Mouse (Mus musculus) neural tube, embryonic 14.5 days (tissue): ENCODE results near the gene Srgap1. TPM values are rescaled to one million over a fixed set of nuclear protein-coding genes. Genes with fewer than 3 reads are reported as not detected.

Source experiments
- ATAC-seq: fragments of 200-750 bp; cut with Nextera tagmentation; 2 replicates; pipeline ENCODE4 v1.8.0; 2017; ENCODE audit warnings: low read depth, mild to moderate bottlenecking, moderate TSS enrichment, moderate library complexity
- H3K27ac ChIP-seq: fragments of 300-500 bp; sonication (generic); 2 replicates; pipeline ENCODE4 v1.5.1; 2014; ENCODE audit warnings: low read depth, mild to moderate bottlenecking, control low read depth, low read length, moderate library complexity, mixed read lengths
- H3K27me3 ChIP-seq: fragments of 300-500 bp; sonication (generic); 2 replicates; pipeline ENCODE4 v1.6.1; 2014; ENCODE audit warnings: low read length; ENCODE audit not compliant: control insufficient read depth, insufficient read depth
- H3K36me3 ChIP-seq: fragments of 300-500 bp; sonication (generic); 2 replicates; pipeline ENCODE4 v1.6.1; 2014; ENCODE audit warnings: low read length, mixed read lengths; ENCODE audit not compliant: control insufficient read depth, insufficient read depth
- H3K4me1 ChIP-seq: fragments of 300-500 bp; sonication (generic); 2 replicates; pipeline ENCODE4 v1.6.1; 2014; ENCODE audit warnings: low read length; ENCODE audit not compliant: control insufficient read depth, insufficient read depth
- H3K4me2 ChIP-seq: fragments of 300-500 bp; sonication (generic); 2 replicates; pipeline ENCODE4 v1.6.1; 2014; ENCODE audit warnings: mild to moderate bottlenecking, low read depth, low read length, control low read depth
- H3K4me3 ChIP-seq: fragments of 300-500 bp; sonication (generic); 2 replicates; pipeline ENCODE4 v1.5.1; 2014; ENCODE audit warnings: low read depth, low read length, control low read depth, mixed read lengths
- H3K9ac ChIP-seq: fragments of 300-500 bp; sonication (generic); replicated peaks from 2 replicates; pipeline ENCODE4 v1.6.1; 2014; ENCODE audit warnings: low read depth, mild to moderate bottlenecking, control low read depth, low read length, mixed read lengths
- H3K9me3 ChIP-seq: fragments of 300-500 bp; sonication (generic); 2 replicates; pipeline ENCODE4 v1.6.1; 2016; ENCODE audit warnings: low read length; ENCODE audit not compliant: control insufficient read depth
- WGBS: fragments of 180-500 bp; shearing (Covaris S2); extraction: QIAGEN DNeasy Blood & Tissue Kit; methylation state at CpG from one replicate; pipeline ENCODE4 v1.1.7; 2014; 5-methylcytosine and 5-hydroxymethylcytosine counted together
- polyA plus RNA-seq: library from polyadenylated mRNA; unstranded; fragments of >200 nt; fragmentation: Nextera tagmentation; extraction: Ambion mirVana; gene quantifications from 2 replicates; pipeline ENCODE4 v1.2.1, GENCODE M21; 2014

Gene Srgap1
- polyA plus RNA-seq, 1 experiment from 2014 or later: 32.8 TPM

DNA sequence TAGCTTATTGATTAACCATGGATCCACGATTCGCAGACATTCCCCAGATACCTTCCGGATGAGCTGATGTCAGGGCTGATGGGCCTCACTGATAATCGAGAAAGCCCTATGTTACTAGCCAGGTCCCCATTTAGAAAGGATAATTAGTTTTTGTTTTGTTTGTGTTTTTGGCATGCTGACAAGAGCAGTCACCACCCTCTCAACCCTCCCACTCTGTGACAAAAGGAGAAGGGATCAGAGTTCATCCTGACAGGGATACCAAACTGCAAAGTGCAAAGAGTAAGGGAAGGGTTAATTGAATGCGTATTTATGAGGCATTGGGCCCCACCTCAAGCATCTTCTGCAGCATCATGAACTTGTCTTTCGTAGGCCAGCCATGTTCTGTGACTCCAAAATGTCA lies 76.2 kb downstream of the Srgap1 start:
- H3K4me3 ChIP-seq: no peak overlapping the region
- no peak for ATAC-seq
- no peak overlapping the region for H3K9ac ChIP-seq
- H3K27me3 ChIP-seq: no peaks in the 10 kb centered on the region
- H3K9me3 ChIP-seq: no peaks in the 10 kb centered on the region
- WGBS: 51% methylated on average over 6 of the region's 6 CpGs
- no peak overlapping the region for H3K4me2 ChIP-seq
- H3K27ac ChIP-seq: peak overlapping the region; percentile 41; the same call in 1 of the 2 replicates
- H3K4me1 ChIP-seq: peaks cover 27% of the 10 kb centered on the region
- no peaks in the 10 kb centered on the region for H3K36me3 ChIP-seq

DNA sequence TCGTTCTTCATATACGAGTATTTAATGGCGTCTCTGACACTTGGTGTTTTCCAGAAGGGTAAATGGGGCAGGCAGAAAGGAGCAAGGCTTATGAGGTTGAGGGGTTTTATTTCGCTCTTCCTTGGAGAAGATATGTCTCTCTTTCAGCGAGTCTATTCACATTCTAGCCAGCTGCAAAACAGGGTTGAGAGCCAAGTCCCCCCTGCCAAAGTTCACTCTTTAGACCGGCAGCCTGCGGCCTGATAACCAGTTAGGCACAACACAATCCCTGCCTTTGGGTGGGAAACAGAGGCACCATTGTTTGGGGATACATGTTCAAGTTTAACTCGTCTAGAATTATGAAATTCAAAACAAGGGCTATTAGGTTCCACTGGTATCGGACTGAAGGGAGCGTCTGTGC lies 83.0 kb downstream of the Srgap1 start:
- Histone ChIP-seq H3K27me3 (no peaks in the 10 kb centered on the region), H3K9me3 (no peaks in the 10 kb centered on the region), H3K4me3 (no peak overlapping the region), H3K4me1 (peaks cover 15% of the 10 kb centered on the region), H3K36me3 (no peaks in the 10 kb centered on the region), H3K27ac (no peak overlapping the region), H3K9ac (no peak overlapping the region), H3K4me2 (no peak overlapping the region)
- WGBS: 84% methylated on average over 10 of the region's 10 CpGs
- ATAC-seq: no peak; the same call in 1 of the 2 replicates

DNA sequence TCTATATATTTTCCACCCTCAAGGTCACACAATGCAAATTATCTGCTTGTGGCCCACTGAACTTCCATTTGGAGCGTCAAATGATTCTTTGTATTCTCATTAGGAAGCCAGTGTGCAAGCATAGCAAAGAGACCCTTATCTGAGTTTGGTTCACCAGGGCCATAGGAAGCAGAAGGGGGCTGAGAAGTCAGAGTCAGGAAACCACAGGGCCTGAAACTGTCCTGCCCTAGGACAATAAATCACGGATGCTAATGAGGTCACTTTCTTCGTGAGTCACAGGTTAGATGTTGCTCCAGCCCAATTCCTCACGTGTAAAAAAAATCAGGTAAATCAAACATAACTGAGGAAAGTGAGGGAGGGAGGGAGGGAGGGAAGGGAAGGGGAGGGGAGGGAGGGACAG lies 85.1 kb downstream of the Srgap1 start:
- Histone ChIP-seq H3K4me2 (no peak overlapping the region), H3K4me1 (peaks cover 7% of the 10 kb centered on the region; the same call in 1 of the 2 replicates), H3K27ac (no peak overlapping the region), H3K9ac (no peak overlapping the region), H3K9me3 (no peaks in the 10 kb centered on the region), H3K27me3 (no peaks in the 10 kb centered on the region), H3K36me3 (no peaks in the 10 kb centered on the region), H3K4me3 (no peak overlapping the region)
- no peak for ATAC-seq
- WGBS: 40% methylated on average over 4 of the region's 4 CpGs

DNA sequence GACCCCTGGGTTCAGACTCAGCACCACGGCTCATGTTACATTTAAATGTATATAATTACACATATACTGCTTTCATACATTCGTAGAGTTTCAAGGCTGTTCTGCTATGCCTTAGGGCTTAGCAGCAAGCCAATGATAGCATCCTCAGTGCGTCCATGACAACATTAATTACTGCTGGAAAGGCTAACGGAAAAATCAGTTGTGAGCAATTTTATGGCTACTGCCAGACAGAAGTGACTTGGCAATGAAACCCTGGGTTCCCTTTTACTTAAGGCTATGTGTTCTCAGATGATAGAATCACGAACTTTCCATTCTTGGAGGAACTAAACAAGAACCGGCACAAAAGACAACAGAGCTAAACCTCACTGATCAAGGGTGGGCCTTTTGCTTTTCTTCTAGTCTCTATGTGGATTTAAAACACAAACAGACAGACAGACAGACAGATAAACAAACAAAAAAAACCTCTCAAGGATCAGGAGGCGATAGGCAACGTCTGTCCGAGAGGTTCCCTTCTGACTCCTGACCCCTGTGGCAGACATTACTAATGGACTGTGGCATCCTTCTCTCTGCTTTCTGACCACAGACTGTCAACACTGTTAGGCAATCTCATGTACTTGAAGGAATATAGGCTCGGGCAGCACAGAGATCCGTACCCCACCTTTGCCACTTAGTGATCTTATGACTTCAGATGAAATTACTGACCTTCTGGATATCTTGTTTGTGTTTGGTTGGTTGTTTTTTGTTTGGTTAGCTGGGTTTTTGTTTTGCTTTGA lies 85.8 kb downstream of the Srgap1 start:
- no peak for ATAC-seq
- H3K27ac ChIP-seq: no peak overlapping the region; the same call in 1 of the 2 replicates
- peaks cover 7% of the 10 kb centered on the region; the same call in 1 of the 2 replicates for H3K4me1 ChIP-seq
- H3K27me3 ChIP-seq: no peaks in the 10 kb centered on the region
- H3K4me3 ChIP-seq: no peak overlapping the region
- H3K9me3 ChIP-seq: no peaks in the 10 kb centered on the region
- no peaks in the 10 kb centered on the region for H3K36me3 ChIP-seq
- no peak overlapping the region for H3K9ac ChIP-seq
- H3K4me2 ChIP-seq: no peak overlapping the region
- 42% methylated on average over 11 of the region's 11 CpGs for WGBS

DNA sequence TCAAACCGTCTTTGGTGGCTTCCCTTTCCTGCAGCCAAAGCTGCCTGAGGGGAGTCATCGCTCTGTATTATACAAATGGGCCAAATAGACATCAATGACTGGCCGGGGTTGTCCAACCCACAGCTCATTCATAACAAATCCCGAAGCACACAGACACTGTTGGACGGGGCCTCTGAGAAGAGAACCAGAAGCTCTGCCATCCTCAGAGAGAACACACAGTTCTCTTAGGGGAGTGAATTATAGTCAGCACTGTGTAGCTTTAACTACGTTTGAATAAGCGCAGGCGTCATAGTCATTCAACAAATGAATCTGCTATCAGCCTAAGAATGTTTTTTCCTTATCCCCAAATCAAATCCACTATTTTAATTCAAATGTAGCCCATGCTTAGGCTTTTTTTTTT lies 88.4 kb downstream of the Srgap1 start:
- ATAC-seq: no peak
- 57% methylated on average over 8 of the region's 8 CpGs for WGBS
- Histone ChIP-seq H3K4me2 (no peak overlapping the region), H3K36me3 (no peaks in the 10 kb centered on the region), H3K4me1 (peaks cover 22% of the 10 kb centered on the region), H3K9ac (no peak overlapping the region), H3K27ac (no peak overlapping the region), H3K27me3 (no peaks in the 10 kb centered on the region), H3K4me3 (no peak overlapping the region), H3K9me3 (no peaks in the 10 kb centered on the region)

DNA sequence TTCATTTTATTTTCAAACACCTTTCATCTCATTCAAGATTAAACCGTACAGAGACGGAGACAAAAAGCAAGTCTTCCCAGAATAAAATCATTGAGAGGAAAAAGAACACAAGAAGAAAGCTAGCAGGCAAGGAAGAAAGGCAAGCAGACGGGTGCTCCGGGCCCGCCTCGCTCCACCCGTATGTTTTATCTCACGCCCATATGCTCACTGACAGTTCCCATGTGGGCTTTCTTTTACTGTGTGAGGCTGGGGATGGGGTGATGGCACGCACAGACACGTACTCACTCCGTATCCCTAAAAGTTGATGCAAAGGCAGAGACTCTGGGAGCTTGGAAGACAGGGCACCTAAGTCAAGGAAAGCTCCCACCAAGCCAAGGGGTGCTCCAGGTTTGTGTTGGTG lies 90.6 kb downstream of the Srgap1 start:
- Histone ChIP-seq H3K9ac (no peak overlapping the region), H3K27ac (peak overlapping the region; percentile 45), H3K36me3 (no peaks in the 10 kb centered on the region), H3K4me2 (no peak overlapping the region), H3K27me3 (no peaks in the 10 kb centered on the region), H3K9me3 (no peaks in the 10 kb centered on the region), H3K4me1 (peaks cover 21% of the 10 kb centered on the region), H3K4me3 (no peak overlapping the region)
- 46% methylated on average over 11 of the region's 11 CpGs for WGBS
- ATAC-seq: no peak

DNA sequence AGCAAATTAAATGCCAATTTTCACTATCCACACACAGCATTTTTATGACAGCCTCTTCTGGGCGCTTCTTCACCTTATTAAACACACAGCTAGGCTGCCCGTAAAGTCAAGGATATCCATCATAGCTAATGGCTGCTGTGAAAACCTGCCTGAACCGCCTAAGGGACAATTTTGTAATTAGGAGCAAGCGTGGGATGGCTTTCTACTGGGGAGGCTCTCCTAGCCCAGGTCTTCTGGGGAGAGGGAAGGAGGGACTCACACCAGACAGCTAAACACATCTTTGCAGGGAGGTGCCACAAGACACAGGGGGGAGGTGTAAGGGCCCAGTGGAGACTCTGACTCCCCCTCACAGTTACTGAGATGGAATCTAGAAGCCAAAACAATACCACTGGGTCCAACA lies 91.4 kb downstream of the Srgap1 start:
- no peaks in the 10 kb centered on the region for H3K9me3 ChIP-seq
- H3K4me3 ChIP-seq: no peak overlapping the region
- peak overlapping the region; percentile 45 for H3K27ac ChIP-seq
- H3K4me2 ChIP-seq: no peak overlapping the region
- peak; percentile 63 for ATAC-seq
- H3K27me3 ChIP-seq: no peaks in the 10 kb centered on the region
- 27% methylated on average over 4 of the region's 4 CpGs for WGBS
- H3K4me1 ChIP-seq: peaks cover 14% of the 10 kb centered on the region
- H3K36me3 ChIP-seq: no peaks in the 10 kb centered on the region
- no peak overlapping the region for H3K9ac ChIP-seq

DNA sequence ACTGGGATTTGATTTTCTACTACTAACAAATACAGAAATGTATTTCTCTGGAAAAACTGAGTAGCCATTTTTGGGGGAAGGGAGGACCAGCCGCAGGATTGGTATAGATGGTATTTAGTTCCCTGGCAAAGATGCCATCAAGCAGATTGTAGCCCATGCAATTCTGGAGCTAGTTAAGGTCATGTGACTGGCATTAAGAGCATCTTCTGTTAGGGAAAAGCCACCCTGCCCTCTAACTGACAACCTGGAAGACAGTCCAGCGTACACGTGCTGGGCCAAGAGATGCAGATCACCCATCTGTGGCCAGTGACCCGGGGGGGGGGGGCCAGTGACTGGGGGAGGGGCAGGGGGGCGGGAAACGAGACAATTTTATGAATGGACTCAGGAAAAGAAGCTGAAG lies 92.2 kb downstream of the Srgap1 start:
- no peaks in the 10 kb centered on the region for H3K36me3 ChIP-seq
- peaks cover 14% of the 10 kb centered on the region for H3K4me1 ChIP-seq
- H3K27ac ChIP-seq: no peak overlapping the region
- no peak overlapping the region for H3K9ac ChIP-seq
- no peaks in the 10 kb centered on the region for H3K9me3 ChIP-seq
- H3K4me2 ChIP-seq: no peak overlapping the region
- H3K27me3 ChIP-seq: no peaks in the 10 kb centered on the region
- WGBS: 78% methylated on average over 6 of the region's 6 CpGs
- no peak for ATAC-seq
- no peak overlapping the region for H3K4me3 ChIP-seq

DNA sequence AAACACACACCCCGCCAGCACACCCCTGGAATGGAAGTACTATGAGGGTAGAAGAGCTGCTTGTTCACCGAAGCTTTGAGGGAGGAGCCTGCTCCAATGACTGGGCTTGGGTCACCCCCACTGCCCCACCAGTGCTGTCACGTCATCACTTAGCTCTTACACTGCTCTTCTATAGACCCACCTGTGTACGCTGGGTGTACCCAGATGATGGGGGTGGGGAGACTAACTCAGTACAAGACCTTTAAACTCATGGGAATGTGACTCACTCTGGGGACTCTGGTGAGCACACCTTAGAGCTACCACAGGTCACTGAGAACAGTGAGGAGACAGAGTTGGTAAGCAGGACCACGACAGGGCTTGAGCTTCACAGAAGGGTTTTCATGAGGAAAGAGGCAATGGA lies 94.1 kb downstream of the Srgap1 start:
- Histone ChIP-seq H3K27ac (no peak overlapping the region), H3K4me2 (no peak overlapping the region), H3K9ac (no peak overlapping the region), H3K4me1 (peaks cover 14% of the 10 kb centered on the region), H3K4me3 (no peak overlapping the region), H3K9me3 (no peaks in the 10 kb centered on the region), H3K27me3 (no peaks in the 10 kb centered on the region), H3K36me3 (no peaks in the 10 kb centered on the region)
- 92% methylated on average over 5 of the region's 5 CpGs for WGBS
- ATAC-seq: no peak
